Mouse (Mus musculus): Measurements from ENCODE around the gene AU022252. TPM values are rescaled to one million over a fixed set of nuclear protein-coding genes. Genes with fewer than 3 reads are reported as not detected.

The AU022252 gene
- polyA plus RNA-seq, 1 experiment from 2014 or later, result 15.6 TPM

DNA sequence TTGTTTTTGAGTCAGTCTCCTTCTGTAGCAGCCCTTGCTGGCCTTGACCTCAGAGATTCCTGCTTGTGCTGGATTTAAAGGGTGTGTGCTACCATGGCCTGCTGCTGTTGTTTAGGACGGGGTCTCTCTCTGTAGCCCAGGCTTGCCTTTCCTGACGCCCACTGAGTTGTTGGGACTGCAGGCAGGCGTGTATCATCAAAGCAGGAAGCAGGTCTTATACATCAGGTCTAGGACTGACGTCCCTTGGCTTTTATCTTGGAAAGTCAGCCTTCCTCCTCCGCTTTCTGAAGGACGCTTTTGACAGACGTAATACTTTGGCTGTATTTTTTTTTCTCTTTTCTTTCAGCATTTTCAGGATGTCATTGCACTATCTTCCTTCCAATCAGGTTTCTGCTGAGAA, 66.6 kb downstream of the AU022252 start:
- Histone ChIP-seq H3K9ac (ENCODE audit: low read length) (no peak overlapping the region), H3K36me3 (ENCODE audit: control insufficient read depth, insufficient read depth, low read length) (peaks cover 9% of the 10 kb centered on the region), H3K4me2 (replicated peaks; ENCODE audit: low read depth) (no peak overlapping the region), H3K9me3 (ENCODE audit: control insufficient read depth, low read length) (no peaks in the 10 kb centered on the region), H3K27ac (replicated peaks) (no peak overlapping the region), H3K27me3 (ENCODE audit: control insufficient read depth, insufficient read depth, low read length) (no peaks in the 10 kb centered on the region), H3K4me3 (ENCODE audit: low read depth, low read length) (no peak overlapping the region), H3K4me1 (replicated peaks; ENCODE audit: control insufficient read depth, insufficient read depth) (no peaks in the 10 kb centered on the region)
- 69% methylated on average over 7 of the region's 7 CpGs for WGBS
- DNase-seq (ENCODE audit: low spot score) (no peak), ATAC-seq (ENCODE audit: low FRiP score, low TSS enrichment) (no peak)
- TF ChIP-seq CTCF (IDR thresholded peaks at IDR 0.05; ENCODE audit: low read depth), result no peak
- TF ChIP-seq EP300 (optimal IDR thresholded peaks at IDR 0.05), result no peak

DNA sequence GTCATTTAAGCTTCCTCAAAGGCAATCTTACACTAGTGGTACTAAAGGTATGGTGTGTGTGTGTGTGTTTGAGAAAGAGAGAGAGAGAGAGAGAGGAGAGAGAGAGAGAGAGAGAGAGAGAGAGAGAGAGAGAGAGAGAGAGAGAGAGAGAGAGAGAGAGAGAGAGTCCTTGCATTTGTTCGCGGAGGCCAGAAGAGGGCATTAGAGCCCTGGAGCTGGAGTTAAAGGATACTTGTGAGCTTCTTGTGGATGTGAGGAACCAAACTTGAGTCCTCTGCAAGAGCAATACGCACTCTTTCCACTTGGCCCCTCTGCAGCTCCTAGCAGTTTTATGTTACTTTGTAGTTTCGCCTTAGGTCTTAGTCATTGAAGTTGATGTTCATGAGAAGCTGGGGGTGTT, 69.5 kb downstream of the AU022252 start:
- DNase-seq (ENCODE audit: low spot score) (no peak), ATAC-seq (ENCODE audit: low FRiP score, low TSS enrichment) (no peak)
- Histone ChIP-seq H3K36me3 (ENCODE audit: control insufficient read depth, insufficient read depth, low read length) (no peaks in the 10 kb centered on the region), H3K27ac (replicated peaks) (no peak overlapping the region), H3K9me3 (ENCODE audit: control insufficient read depth, low read length) (no peaks in the 10 kb centered on the region), H3K4me2 (replicated peaks; ENCODE audit: low read depth) (no peak overlapping the region), H3K4me3 (ENCODE audit: low read depth, low read length) (no peak overlapping the region), H3K4me1 (replicated peaks; ENCODE audit: control insufficient read depth, insufficient read depth) (no peaks in the 10 kb centered on the region), H3K9ac (ENCODE audit: low read length) (no peak overlapping the region), H3K27me3 (ENCODE audit: control insufficient read depth, insufficient read depth, low read length) (no peaks in the 10 kb centered on the region)
- WGBS, result 73% methylated on average over 4 of the region's 4 CpGs
- TF ChIP-seq EP300 (optimal IDR thresholded peaks at IDR 0.05), result no peak
- peak; percentile 33; the same call in 1 of the 2 replicates for TF ChIP-seq CTCF (IDR thresholded peaks at IDR 0.05; ENCODE audit: low read depth)

DNA sequence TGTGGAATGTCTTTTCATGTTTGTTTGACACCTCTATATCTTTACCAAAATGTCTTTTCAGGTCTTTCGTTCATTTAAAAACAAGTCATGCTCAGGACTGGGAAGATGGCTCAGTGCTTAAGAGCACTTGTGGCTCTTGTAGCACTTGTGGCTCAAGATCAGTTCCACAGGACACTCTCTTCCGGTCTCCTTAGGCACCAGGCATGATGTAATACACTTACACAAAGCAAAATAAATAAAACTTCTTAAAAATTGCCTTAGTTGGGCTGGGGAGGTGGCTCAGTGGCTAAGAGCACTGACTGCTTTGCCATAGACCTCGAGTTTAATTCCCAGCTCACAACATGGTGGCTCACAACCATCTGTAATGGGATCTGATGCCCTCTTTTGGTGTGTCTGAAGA, 71.2 kb downstream of the AU022252 start:
- 63% methylated on average over 3 of the region's 3 CpGs for WGBS
- ATAC-seq (ENCODE audit: low FRiP score, low TSS enrichment), result no peak
- DNase-seq (ENCODE audit: low spot score), result no peak
- no peak overlapping the region for H3K27ac ChIP-seq (replicated peaks)
- TF ChIP-seq CTCF (IDR thresholded peaks at IDR 0.05; ENCODE audit: low read depth), result no peak
- no peaks in the 10 kb centered on the region for H3K9me3 ChIP-seq (ENCODE audit: control insufficient read depth, low read length)
- no peaks in the 10 kb centered on the region for H3K4me1 ChIP-seq (replicated peaks; ENCODE audit: control insufficient read depth, insufficient read depth)
- H3K9ac ChIP-seq (ENCODE audit: low read length), result no peak overlapping the region
- no peaks in the 10 kb centered on the region for H3K27me3 ChIP-seq (ENCODE audit: control insufficient read depth, insufficient read depth, low read length)
- H3K36me3 ChIP-seq (ENCODE audit: control insufficient read depth, insufficient read depth, low read length), result no peaks in the 10 kb centered on the region
- H3K4me3 ChIP-seq (ENCODE audit: low read depth, low read length), result no peak overlapping the region
- H3K4me2 ChIP-seq (replicated peaks; ENCODE audit: low read depth), result no peak overlapping the region

DNA sequence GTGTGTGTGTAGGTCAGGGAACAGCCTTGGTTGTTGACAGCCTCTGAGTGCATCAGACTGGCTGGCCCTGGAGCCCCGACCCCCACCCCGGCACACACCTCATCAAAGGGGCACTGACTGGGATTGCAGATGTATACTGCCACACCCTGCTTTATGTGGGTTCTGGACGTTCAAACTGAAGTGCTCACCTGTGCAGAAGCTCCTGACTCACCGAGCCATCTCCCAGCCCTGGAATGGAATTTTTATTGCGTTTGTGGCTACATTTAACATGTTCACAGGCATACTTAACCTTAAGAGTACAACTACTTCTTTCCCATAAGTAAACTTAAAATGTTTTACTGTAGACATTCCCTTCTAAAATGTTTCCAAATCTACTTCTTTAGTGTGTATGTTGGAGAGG, 74.6 kb downstream of the AU022252 start:
- peak; percentile 47; the same call in 1 of the 2 replicates for ATAC-seq (ENCODE audit: low FRiP score, low TSS enrichment)
- no peak overlapping the region for H3K4me2 ChIP-seq (replicated peaks; ENCODE audit: low read depth)
- no peak for DNase-seq (ENCODE audit: low spot score)

DNA sequence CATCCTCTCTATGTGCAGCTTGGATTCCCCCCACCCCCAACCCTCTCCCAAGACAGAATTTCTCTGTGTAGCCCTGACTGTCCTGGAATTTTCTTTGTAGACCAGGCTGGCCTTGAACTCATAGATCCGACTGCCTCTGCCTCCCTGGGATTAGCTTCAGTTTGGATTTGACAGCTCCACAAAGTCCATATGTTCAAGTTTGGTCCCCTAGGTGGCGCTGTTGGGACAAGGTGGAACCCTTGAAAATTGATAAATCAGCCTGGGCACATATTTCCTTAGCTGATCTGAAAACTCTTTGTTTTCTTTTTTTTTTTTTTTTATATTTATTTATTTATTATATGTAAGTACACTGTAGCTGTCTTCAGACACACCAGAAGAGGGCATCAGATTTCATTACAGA, 75.3 kb downstream of the AU022252 start:
- TF ChIP-seq EP300 (optimal IDR thresholded peaks at IDR 0.05), result no peak
- TF ChIP-seq CTCF (IDR thresholded peaks at IDR 0.05; ENCODE audit: low read depth), result peak; percentile 69
- Histone ChIP-seq H3K27ac (replicated peaks) (no peak overlapping the region), H3K9me3 (ENCODE audit: control insufficient read depth, low read length) (no peaks in the 10 kb centered on the region), H3K9ac (ENCODE audit: low read length) (no peak overlapping the region), H3K36me3 (ENCODE audit: control insufficient read depth, insufficient read depth, low read length) (no peaks in the 10 kb centered on the region), H3K4me3 (ENCODE audit: low read depth, low read length) (no peak overlapping the region), H3K4me2 (replicated peaks; ENCODE audit: low read depth) (no peak overlapping the region), H3K27me3 (ENCODE audit: control insufficient read depth, insufficient read depth, low read length) (no peaks in the 10 kb centered on the region), H3K4me1 (replicated peaks; ENCODE audit: control insufficient read depth, insufficient read depth) (no peaks in the 10 kb centered on the region)
- 38% methylated on average over 2 of the region's 2 CpGs for WGBS
- ATAC-seq (ENCODE audit: low FRiP score, low TSS enrichment), result no peak
- peak; percentile 57 for DNase-seq (ENCODE audit: low spot score)

More for the DNA sequence above, 74.6 kb downstream of the AU022252 start:
- Histone ChIP-seq H3K27me3 (ENCODE audit: control insufficient read depth, insufficient read depth, low read length) (no peaks in the 10 kb centered on the region), H3K9me3 (ENCODE audit: control insufficient read depth, low read length) (no peaks in the 10 kb centered on the region), H3K9ac (ENCODE audit: low read length) (no peak overlapping the region), H3K4me3 (ENCODE audit: low read depth, low read length) (no peak overlapping the region), H3K4me1 (replicated peaks; ENCODE audit: control insufficient read depth, insufficient read depth) (no peaks in the 10 kb centered on the region), H3K36me3 (ENCODE audit: control insufficient read depth, insufficient read depth, low read length) (no peaks in the 10 kb centered on the region), H3K27ac (replicated peaks) (no peak overlapping the region)
- 51% methylated on average over 5 of the region's 5 CpGs for WGBS
- TF ChIP-seq EP300 (optimal IDR thresholded peaks at IDR 0.05) (no peak), CTCF (IDR thresholded peaks at IDR 0.05; ENCODE audit: low read depth) (no peak)

Other genes starting within 250 kb of the AU022252 start
- 36.9 and 39.8 TPM in 2 replicates for gene Slc2a1, start 124.0 kb downstream of the AU022252 start, polyA plus RNA-seq (2015; fragmentation: Nextera tagmentation; extraction: Ambion mirVana)
- gene Zfp691, start 58.5 kb downstream of the AU022252 start, polyA plus RNA-seq (2015; fragmentation: Nextera tagmentation; extraction: Ambion mirVana), result 3.7 and 4.1 TPM in 2 replicates
- gene Ermap, start 42.7 kb downstream of the AU022252 start, polyA plus RNA-seq (2015; fragmentation: Nextera tagmentation; extraction: Ambion mirVana), result 0.40 and 0.42 TPM in 2 replicates
- 99.7 and 100 TPM in 2 replicates for gene Svbp, start 37.4 kb downstream of the AU022252 start, polyA plus RNA-seq (2015; fragmentation: Nextera tagmentation; extraction: Ambion mirVana)
- 0.07 and 0.10 TPM in 2 replicates for gene Tmem269, start 14.5 kb downstream of the AU022252 start, polyA plus RNA-seq (2015; fragmentation: Nextera tagmentation; extraction: Ambion mirVana)
- gene P3h1, start 203 bp upstream of the AU022252 start, polyA plus RNA-seq (2015; fragmentation: Nextera tagmentation; extraction: Ambion mirVana), result 17.0 and 19.7 TPM in 2 replicates
- 0.07 TPM in 1 of 2 replicates, not detected in the other for gene Cldn19, start 22.7 kb upstream of the AU022252 start, polyA plus RNA-seq (2015; fragmentation: Nextera tagmentation; extraction: Ambion mirVana)
- gene Ybx1, start 61.9 kb upstream of the AU022252 start, polyA plus RNA-seq (2015; fragmentation: Nextera tagmentation; extraction: Ambion mirVana), result 330 and 339 TPM in 2 replicates
- gene Ppih, start 87.8 kb upstream of the AU022252 start, polyA plus RNA-seq (2015; fragmentation: Nextera tagmentation; extraction: Ambion mirVana), result 42.0 and 44.7 TPM in 2 replicates
- 1.4 and 2.2 TPM in 2 replicates for gene Ccdc30, start 182.8 kb upstream of the AU022252 start, polyA plus RNA-seq (2015; fragmentation: Nextera tagmentation; extraction: Ambion mirVana)
- 30.7 and 31.6 TPM in 2 replicates for gene Ppcs, start 189.7 kb upstream of the AU022252 start, polyA plus RNA-seq (2015; fragmentation: Nextera tagmentation; extraction: Ambion mirVana)
- gene Zmynd12, start 190.1 kb upstream of the AU022252 start, polyA plus RNA-seq (2015; fragmentation: Nextera tagmentation; extraction: Ambion mirVana), result 0.15 and 0.35 TPM in 2 replicates